24 mouse cellular contexts compared by ENCODE assay signal in genomic region chr1:77409509-77409908, GRCm38 (mm10).
"Had no signal": no experiment of that assay in that cellular context is flagged by ENCODE, and none has a peak within 500 bp of the region (broad histone marks: within the 10 kb centered on the region; RNA-seq: fewer than 3 reads in every experiment).

No protein-coding gene starts in this region.

- H3K4me1 ChIP-seq: kidney, embryonic 15.5 days had no signal

- H3K27ac ChIP-seq: heart, adult 2 months; heart, embryonic 13.5 days; heart, embryonic 15.5 days; hindbrain, embryonic 13.5 days; hindbrain, postnatal 0 days; kidney, embryonic 15.5 days; kidney, postnatal 0 days; limb, embryonic 10.5 days; limb, embryonic 12.5 days; liver, embryonic 13.5 days; liver, embryonic 15.5 days had no signal

- DNase-seq: gastrocnemius, postnatal 36 days; heart, adult 11 months; heart, adult 2 months; heart, postnatal 14 days; heart, postnatal 36 days; kidney, postnatal 14 days; kidney, postnatal 4 days; liver; liver, embryonic 13.5 days; liver, postnatal 0 days had no signal

- ATAC-seq: intestine, embryonic 16.5 days; liver, postnatal 0 days had no signal

- H3K9me3 ChIP-seq: heart, embryonic 13.5 days; heart, embryonic 15.5 days; hindbrain, embryonic 13.5 days; kidney, embryonic 15.5 days; limb, embryonic 10.5 days; limb, embryonic 12.5 days; liver, embryonic 13.5 days; liver, embryonic 15.5 days had no signal

- H3K27me3 ChIP-seq: heart, embryonic 15.5 days; hindbrain, embryonic 13.5 days; kidney, embryonic 15.5 days; limb, embryonic 12.5 days; liver, embryonic 13.5 days; liver, embryonic 15.5 days had no signal

- H3K4me2 ChIP-seq: heart, embryonic 11.5 days; heart, embryonic 13.5 days; heart, embryonic 15.5 days; hindbrain, embryonic 13.5 days; kidney, embryonic 15.5 days; limb, embryonic 12.5 days; liver, embryonic 11.5 days; liver, embryonic 13.5 days; liver, embryonic 15.5 days had no signal

- H3K9ac ChIP-seq: heart, embryonic 13.5 days; heart, embryonic 15.5 days; hindbrain, embryonic 13.5 days; kidney, embryonic 15.5 days; limb, embryonic 12.5 days; liver, embryonic 13.5 days; liver, embryonic 15.5 days; liver, postnatal 0 days had no signal

- H3K36me3 ChIP-seq: heart, embryonic 13.5 days; heart, embryonic 15.5 days; hindbrain, embryonic 13.5 days; kidney, embryonic 15.5 days; liver, embryonic 13.5 days; liver, embryonic 15.5 days had no signal

- H3K4me3 ChIP-seq: heart, adult 2 months; heart, embryonic 13.5 days; heart, embryonic 15.5 days; hindbrain, embryonic 13.5 days; kidney, embryonic 15.5 days; layer of hippocampus, adult 2 months; left cerebral cortex, adult 2 months; limb, embryonic 10.5 days; limb, embryonic 12.5 days; liver, embryonic 13.5 days; liver, embryonic 15.5 days had no signal
